Mouse (Mus musculus) embryonic facial prominence, embryonic 15.5 days (tissue): ENCODE data around the gene Gm10643. TPM values are rescaled to one million over a fixed set of nuclear protein-coding genes. Genes with fewer than 3 reads are reported as not detected.

Experiments used
- ATAC-seq: fragments of 200-750 bp; cut with Nextera tagmentation; 2 replicates; pipeline ENCODE4 v1.8.0; 2017; ENCODE audit warnings: low read depth, moderate TSS enrichment; ENCODE audit not compliant: insufficient number of reproducible peaks, low FRiP score, low TSS enrichment
- H3K27ac ChIP-seq: fragments of 300-500 bp; sonication (generic); replicated peaks from 2 replicates; pipeline ENCODE4 v1.5.1; 2015; ENCODE audit warnings: mild to moderate bottlenecking, inconsistent platforms
- H3K27me3 ChIP-seq: fragments of 300-500 bp; sonication (generic); 2 replicates; pipeline ENCODE4 v1.6.1; 2015; ENCODE audit warnings: inconsistent platforms
- H3K36me3 ChIP-seq: fragments of 300-500 bp; sonication (generic); 2 replicates; pipeline ENCODE4 v1.6.1; 2015; ENCODE audit warnings: mild to moderate bottlenecking, inconsistent platforms
- H3K4me1 ChIP-seq: fragments of 300-500 bp; sonication (generic); 2 replicates; pipeline ENCODE4 v1.6.1; 2015; ENCODE audit warnings: inconsistent platforms
- H3K4me2 ChIP-seq: fragments of 300-500 bp; sonication (generic); replicated peaks from 2 replicates; pipeline ENCODE4 v1.6.1; 2015; ENCODE audit warnings: mild to moderate bottlenecking, inconsistent platforms
- H3K4me3 ChIP-seq: fragments of 300-500 bp; sonication (generic); replicated peaks from 2 replicates; pipeline ENCODE4 v1.5.1; 2015; ENCODE audit warnings: mild to moderate bottlenecking, inconsistent platforms
- H3K9ac ChIP-seq: fragments of 300-500 bp; sonication (generic); 2 replicates; pipeline ENCODE4 v1.6.1; 2015; ENCODE audit warnings: inconsistent platforms
- H3K9me3 ChIP-seq: fragments of 300-500 bp; sonication (generic); replicated peaks from 2 replicates; pipeline ENCODE4 v1.6.1; 2016; ENCODE audit warnings: inconsistent platforms
- WGBS: fragments of 180-500 bp; shearing (Covaris S2); methylation state at CpG from one replicate; pipeline ENCODE4 v1.1.7; 2015; 5-methylcytosine and 5-hydroxymethylcytosine counted together
- polyA plus RNA-seq: library from polyadenylated mRNA; unstranded; fragments of >200 nt; fragmentation: Nextera tagmentation; extraction: Ambion mirVana; gene quantifications from 2 replicates; pipeline ENCODE4 v1.2.1, GENCODE M21; 2015

Gm10643 gene
- polyA plus RNA-seq, 1 experiment from 2014 or later, result 1.6 TPM

DNA sequence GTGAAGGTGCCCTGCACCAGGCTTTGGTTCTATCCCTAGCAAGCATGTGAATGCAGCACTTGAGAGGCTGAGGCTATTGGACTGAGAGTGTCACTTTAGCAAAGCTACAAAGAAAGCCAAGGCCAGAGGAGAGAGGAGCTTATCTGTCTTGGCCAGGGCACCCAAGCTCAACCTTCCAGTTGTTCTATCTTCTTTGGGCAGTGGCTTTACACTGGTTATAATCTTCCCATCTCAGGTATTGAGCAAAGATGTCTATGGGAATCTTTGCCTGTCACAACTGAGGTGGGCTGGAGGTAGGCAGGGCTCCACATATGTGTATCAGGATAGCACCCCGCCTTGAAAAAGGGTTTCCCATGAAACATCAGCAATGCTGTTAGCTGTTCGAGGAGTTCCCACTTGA, 4.7 kb downstream of the Gm10643 start:
- Histone ChIP-seq H3K4me2 (no peak overlapping the region), H3K27ac (no peak overlapping the region), H3K4me3 (no peak overlapping the region), H3K4me1 (no peaks in the 10 kb centered on the region), H3K36me3 (no peaks in the 10 kb centered on the region), H3K27me3 (no peaks in the 10 kb centered on the region), H3K9ac (no peak overlapping the region), H3K9me3 (no peaks in the 10 kb centered on the region)
- ATAC-seq, result no peak
- WGBS, result 84% methylated on average over 2 of the region's 2 CpGs

DNA sequence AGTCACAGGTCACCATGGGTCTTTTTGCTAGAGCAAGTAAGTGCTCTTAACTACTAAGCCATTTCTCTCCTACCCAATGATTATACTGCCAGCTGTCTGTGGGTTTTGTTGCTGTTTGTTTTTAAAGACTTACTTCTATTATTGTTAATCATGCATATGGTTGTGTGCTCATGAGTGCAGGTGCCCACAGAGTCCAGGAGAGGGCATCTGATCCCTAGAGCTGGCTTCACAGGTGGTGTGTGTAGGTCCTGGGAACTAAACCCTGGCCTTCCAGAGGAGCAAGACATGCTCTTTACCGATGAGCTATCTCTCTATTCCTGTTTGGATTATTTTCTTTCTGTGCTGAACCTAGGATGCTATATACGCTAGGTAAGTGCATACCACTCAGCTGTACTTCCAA, 5.7 kb downstream of the Gm10643 start:
- no peak for ATAC-seq
- no peaks in the 10 kb centered on the region for H3K4me1 ChIP-seq
- no peaks in the 10 kb centered on the region for H3K27me3 ChIP-seq
- no peak overlapping the region for H3K27ac ChIP-seq
- no peak overlapping the region for H3K4me3 ChIP-seq
- H3K9me3 ChIP-seq, result no peaks in the 10 kb centered on the region
- H3K36me3 ChIP-seq, result no peaks in the 10 kb centered on the region
- no peak overlapping the region for H3K9ac ChIP-seq
- 92% methylated on average over 2 of the region's 2 CpGs for WGBS
- no peak overlapping the region for H3K4me2 ChIP-seq

DNA sequence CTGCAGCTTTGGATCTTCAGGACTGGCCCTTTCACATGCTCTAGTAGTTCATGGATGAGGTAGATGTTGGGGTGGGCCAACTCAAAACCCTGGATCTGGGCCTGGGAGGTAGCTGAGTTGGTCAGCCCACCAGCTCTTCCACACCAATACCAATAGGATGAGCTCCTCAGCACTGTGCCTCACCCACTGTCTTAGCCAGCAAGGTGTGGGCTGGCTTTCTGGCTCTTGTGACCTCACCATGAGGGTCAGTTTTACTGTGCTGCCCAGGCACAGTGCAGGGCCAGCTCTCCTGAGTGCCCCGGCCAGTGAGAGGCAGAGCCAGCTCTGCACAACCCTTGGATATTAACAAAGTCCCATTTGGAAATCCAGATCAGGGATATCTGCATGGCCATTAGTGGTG, 7.1 kb downstream of the Gm10643 start:
- H3K4me2 ChIP-seq, result no peak overlapping the region
- WGBS, result 91% methylated on average over 1 of the region's 1 CpGs
- H3K9ac ChIP-seq, result no peak overlapping the region
- no peaks in the 10 kb centered on the region for H3K4me1 ChIP-seq
- H3K9me3 ChIP-seq, result no peaks in the 10 kb centered on the region
- no peak overlapping the region for H3K27ac ChIP-seq
- no peak for ATAC-seq
- no peak overlapping the region for H3K4me3 ChIP-seq
- H3K27me3 ChIP-seq, result no peaks in the 10 kb centered on the region
- H3K36me3 ChIP-seq, result no peaks in the 10 kb centered on the region

DNA sequence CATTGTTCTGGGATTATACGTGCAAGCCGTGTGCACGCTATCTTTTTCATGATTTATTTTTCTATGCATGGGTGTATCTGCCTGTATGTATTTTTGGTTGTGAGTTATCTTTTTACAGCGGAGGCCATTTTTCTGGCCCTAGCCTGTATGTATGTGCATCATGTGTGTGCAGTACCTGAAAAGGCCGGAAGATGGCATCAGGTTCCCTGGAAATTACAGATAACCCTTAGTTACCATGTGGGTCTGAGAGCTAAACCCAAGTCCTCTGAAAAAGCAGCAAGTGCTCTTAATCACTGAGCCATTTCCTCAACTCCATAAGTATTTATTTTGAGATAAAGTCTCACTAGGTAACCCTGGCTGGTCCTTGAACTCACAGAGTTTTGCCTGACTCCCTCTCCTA, 11.7 kb downstream of the Gm10643 start:
- ATAC-seq, result no peak
- H3K27me3 ChIP-seq, result no peaks in the 10 kb centered on the region
- no peaks in the 10 kb centered on the region for H3K36me3 ChIP-seq
- H3K9me3 ChIP-seq, result no peaks in the 10 kb centered on the region
- no peak overlapping the region for H3K9ac ChIP-seq
- H3K4me1 ChIP-seq, result no peaks in the 10 kb centered on the region
- no peak overlapping the region for H3K27ac ChIP-seq
- WGBS, result 94% methylated on average over 5 of the region's 5 CpGs
- no peak overlapping the region for H3K4me2 ChIP-seq
- no peak overlapping the region for H3K4me3 ChIP-seq

DNA sequence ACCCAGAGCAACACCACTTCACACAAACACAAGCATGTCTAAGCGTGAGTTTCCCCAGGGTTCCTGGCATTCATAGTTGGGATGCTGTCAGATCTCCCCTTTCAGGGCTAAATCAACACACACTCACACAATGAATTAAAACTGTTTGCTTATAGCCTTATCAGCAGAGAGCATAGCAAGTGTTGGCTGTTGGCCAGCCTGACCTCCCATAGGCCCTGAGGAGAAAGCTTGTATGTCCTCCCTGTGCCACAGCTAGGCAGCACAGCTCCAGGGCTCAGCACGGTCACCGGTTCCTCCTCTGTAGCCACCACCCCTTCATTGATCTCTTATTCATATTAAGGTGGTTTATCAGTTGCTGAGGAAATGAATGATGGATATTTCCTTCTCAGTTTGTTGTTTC, 12.2 kb downstream of the Gm10643 start:
- Histone ChIP-seq H3K4me1 (no peaks in the 10 kb centered on the region), H3K36me3 (no peaks in the 10 kb centered on the region), H3K27me3 (no peaks in the 10 kb centered on the region), H3K4me3 (no peak overlapping the region), H3K27ac (no peak overlapping the region), H3K9ac (no peak overlapping the region), H3K4me2 (no peak overlapping the region), H3K9me3 (no peaks in the 10 kb centered on the region)
- no peak for ATAC-seq
- WGBS, result 74% methylated on average over 3 of the region's 3 CpGs

DNA sequence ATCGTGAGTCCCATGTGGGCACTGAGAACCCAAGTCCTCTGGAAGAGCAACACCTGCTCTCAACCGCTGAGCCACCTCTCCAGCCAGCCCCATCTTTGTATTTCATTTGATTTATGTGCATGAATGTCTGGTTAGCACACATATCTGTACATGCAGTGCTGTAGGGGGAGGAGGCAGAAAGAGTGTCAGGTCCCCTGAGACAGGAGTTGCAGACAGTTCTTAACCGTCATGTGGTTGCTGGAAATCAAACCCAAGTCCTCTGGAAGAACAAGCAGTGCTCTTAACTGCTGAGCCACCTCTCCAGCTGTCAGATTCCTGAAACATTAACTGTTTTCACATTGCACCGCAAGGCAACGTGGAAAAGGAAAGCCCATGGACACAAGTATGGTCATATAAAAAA, 16.8 kb downstream of the Gm10643 start:
- no peak for ATAC-seq
- H3K4me2 ChIP-seq, result no peak overlapping the region
- no peaks in the 10 kb centered on the region for H3K9me3 ChIP-seq
- H3K4me1 ChIP-seq, result peaks cover under 1% of the 10 kb centered on the region; the same call in 1 of the 2 replicates
- H3K9ac ChIP-seq, result no peak overlapping the region
- H3K27me3 ChIP-seq, result peaks cover 28% of the 10 kb centered on the region
- no peak overlapping the region for H3K4me3 ChIP-seq
- H3K36me3 ChIP-seq, result no peaks in the 10 kb centered on the region
- 54% methylated on average over 5 of the region's 5 CpGs for WGBS
- H3K27ac ChIP-seq, result no peak overlapping the region

DNA sequence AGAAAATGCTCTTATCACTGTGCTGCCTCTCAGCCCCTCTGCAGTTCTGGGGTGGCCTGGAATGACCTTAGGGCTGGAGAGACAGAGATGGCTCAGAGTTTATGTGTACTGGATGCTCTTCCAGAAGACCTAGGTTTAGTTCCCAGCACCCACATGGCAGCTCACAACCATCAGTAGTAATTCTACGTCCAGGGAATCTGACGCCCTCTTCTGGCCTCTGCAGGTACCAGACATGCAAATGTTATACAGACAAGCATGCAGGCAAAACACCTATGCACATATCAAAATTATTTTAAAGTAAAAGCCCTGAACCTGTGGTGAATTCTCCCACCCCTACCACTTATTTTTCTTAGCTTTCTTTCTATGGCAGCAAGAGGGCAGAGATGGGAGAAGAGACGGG, 18.4 kb downstream of the Gm10643 start:
- Histone ChIP-seq H3K9ac (no peak overlapping the region), H3K4me2 (no peak overlapping the region), H3K4me1 (peaks cover 15% of the 10 kb centered on the region), H3K4me3 (no peak overlapping the region), H3K27ac (no peak overlapping the region), H3K9me3 (no peaks in the 10 kb centered on the region), H3K27me3 (peaks cover 45% of the 10 kb centered on the region), H3K36me3 (no peaks in the 10 kb centered on the region)
- 78% methylated on average over 3 of the region's 3 CpGs for WGBS
- ATAC-seq, result no peak

DNA sequence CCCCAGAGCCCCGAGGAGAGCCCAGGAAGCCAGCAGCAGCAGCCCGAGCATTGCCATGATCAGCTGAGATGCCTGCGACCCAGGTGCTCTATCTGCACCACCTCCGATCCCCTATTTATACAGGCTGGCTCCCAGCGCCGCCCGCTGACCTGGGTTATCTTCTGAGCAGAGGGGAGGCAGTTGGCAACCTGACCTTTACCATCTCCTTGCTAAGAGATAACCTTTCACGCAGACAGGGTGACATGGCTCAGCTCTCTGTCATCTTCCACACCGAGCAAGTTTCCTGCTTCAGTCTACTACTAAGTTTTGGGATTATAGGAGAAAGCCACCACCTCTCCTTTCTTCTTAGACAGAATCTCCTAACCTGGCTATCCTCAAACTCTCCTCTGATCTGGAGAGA, 20.0 kb downstream of the Gm10643 start, which contains the start of gene Rln3:
Gene Rln3, minus strand, starts transcription at position 101 of the 400 bp plus-strand sequence.
- WGBS, result 9% methylated on average over 9 of the region's 9 CpGs
- no peak within 1 kb of the TSS for H3K27ac ChIP-seq

DNA sequence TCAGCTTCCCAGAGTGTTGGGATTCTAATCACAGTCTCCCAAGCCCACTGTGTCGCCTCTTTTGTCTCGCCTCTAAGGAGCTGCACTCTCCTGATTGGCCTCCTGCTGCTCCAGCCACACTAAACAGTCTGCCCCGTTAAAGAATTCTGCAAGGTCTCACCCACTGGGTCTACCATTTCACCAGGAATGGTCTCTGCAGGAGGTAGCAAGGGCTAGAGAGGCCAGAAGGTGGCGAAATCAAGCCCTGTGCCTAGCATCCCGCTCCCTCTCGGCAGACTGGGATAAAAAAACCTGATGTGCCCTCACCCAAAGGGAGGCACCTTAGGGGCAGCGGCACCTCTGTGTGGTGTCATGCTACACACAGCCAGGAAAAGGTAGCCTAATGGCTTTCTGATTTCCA, 20.8 kb downstream of the Gm10643 start:
- H3K27me3 ChIP-seq, result peaks cover 59% of the 10 kb centered on the region
- WGBS, result 6% methylated on average over 7 of the region's 7 CpGs
- ATAC-seq, result no peak

More for the DNA sequence above, 20.0 kb downstream of the Gm10643 start, which contains the start of gene Rln3:
- peaks cover 15% of the 10 kb centered on the region for H3K4me1 ChIP-seq
- no peak within 1 kb of the TSS for H3K4me3 ChIP-seq
- H3K9ac ChIP-seq, result no peak within 1 kb of the TSS
- no peak for ATAC-seq
- no peaks in the 10 kb centered on the region for H3K36me3 ChIP-seq
- no peak within 1 kb of the TSS for H3K4me2 ChIP-seq
- H3K27me3 ChIP-seq, result peaks cover 59% of the 10 kb centered on the region
- no peaks in the 10 kb centered on the region for H3K9me3 ChIP-seq

DNA sequence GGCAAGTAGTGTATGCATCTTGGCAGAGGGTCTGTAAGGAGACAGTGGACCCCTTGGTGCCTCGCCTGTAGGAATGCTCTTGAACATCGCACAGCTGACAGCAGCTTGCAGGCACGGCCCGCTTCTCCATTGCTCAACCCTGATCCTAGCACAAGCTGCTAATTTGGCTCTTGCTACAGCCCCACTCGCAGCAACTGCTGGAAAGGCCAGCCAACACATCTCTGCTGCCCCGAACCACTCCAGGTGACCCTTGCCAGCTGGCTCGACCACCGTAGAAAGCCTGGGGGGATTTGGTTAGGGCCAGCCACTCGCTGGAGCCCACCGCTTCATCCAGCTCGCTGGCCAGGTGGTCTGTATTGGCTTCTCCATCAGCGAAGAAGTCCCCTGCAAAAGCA, 22.0 kb downstream of the Gm10643 start:
- Histone ChIP-seq H3K36me3 (no peaks in the 10 kb centered on the region), H3K9ac (no peak overlapping the region), H3K4me1 (peaks cover 15% of the 10 kb centered on the region), H3K27me3 (peaks cover 61% of the 10 kb centered on the region), H3K4me3 (peak overlapping the region; percentile 40), H3K9me3 (no peaks in the 10 kb centered on the region), H3K4me2 (peak overlapping the region; percentile 80), H3K27ac (no peak overlapping the region)
- no peak for ATAC-seq
- WGBS, result 27% methylated on average over 12 of the region's 12 CpGs

More for the DNA sequence above, 20.8 kb downstream of the Gm10643 start:
- Histone ChIP-seq H3K27ac (no peak overlapping the region), H3K9ac (no peak overlapping the region), H3K36me3 (no peaks in the 10 kb centered on the region), H3K4me3 (no peak overlapping the region), H3K4me2 (no peak overlapping the region), H3K4me1 (peaks cover 15% of the 10 kb centered on the region), H3K9me3 (no peaks in the 10 kb centered on the region)

DNA sequence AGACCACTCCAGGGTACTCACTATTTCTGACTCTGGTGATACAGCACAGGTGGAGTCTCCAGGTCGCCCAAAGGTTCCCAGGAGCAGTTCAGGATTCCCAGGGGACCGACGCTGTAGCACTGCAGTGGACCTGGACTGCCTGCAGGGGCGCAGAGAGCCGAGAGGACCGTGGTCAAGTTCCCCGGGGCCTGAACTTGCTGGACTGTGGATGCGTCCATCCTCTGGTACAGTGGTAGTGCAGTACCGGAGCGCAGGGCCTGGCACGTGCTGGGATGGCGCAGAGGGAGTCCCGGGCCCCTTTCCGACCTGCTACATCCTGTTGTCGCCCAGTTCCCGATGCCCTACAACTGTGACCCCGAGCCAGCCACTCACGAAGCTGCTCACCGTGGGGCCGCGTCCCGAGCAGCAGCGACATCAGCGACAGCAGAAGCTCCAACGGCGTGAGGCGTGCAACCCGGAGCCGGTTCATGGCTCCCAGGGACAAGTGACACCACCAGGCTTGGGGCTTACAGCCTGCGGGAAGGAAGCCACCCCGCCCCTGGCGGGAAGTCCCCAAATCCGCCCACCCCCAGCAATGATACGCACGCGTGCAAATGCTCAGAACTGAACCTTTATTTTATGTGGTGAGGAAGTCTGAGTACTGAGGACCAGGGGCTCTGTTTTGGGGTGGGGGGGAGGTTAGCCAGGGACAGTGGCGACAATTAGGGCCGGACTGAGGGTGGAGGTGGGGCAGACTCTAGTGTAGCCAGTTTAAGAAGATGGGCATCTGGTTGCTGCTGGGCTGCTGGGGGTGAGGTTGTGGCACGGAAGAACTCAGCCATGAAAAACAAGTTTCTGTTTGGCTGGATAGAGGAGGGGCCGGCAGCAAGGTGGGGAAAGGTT, 22.6 kb downstream of the Gm10643 start, which contains the start of gene Il27ra:
Gene Il27ra, minus strand, starts transcription at position 524 of the 882 bp plus-strand sequence.
- Histone ChIP-seq H3K9me3 (no peaks in the 10 kb centered on the region), H3K4me3 (peak within 1 kb of the TSS; percentile 40), H3K27me3 (peaks cover 61% of the 10 kb centered on the region), H3K4me1 (peaks cover 15% of the 10 kb centered on the region), H3K36me3 (no peaks in the 10 kb centered on the region), H3K27ac (no peak within 1 kb of the TSS), H3K9ac (peak within 1 kb of the TSS; percentile 16; the same call in 1 of the 2 replicates), H3K4me2 (peak within 1 kb of the TSS; percentile 80)
- peak; percentile 48 for ATAC-seq
- 2% methylated on average over 40 of the region's 40 CpGs for WGBS
